ENCODE assay signal across 18 mouse cellular contexts in genomic region chr1:108363788-108364187, GRCm38 (mm10).
"Had no signal": no experiment of that assay in that cellular context is flagged by ENCODE, and none has a peak within 500 bp of the region (broad histone marks: within the 10 kb centered on the region; RNA-seq: fewer than 3 reads in every experiment).

No protein-coding gene starts in this region.

- DNase-seq: kidney, adult 18-20 months; kidney, postnatal 10 days; kidney, postnatal 4 days; liver; liver, embryonic 13.5 days; liver, postnatal 0 days; lung, postnatal 36 days; midbrain, embryonic 14.5 days; right cerebral cortex, adult 18-20 months; right cerebral cortex, postnatal 25 days; thymus, postnatal 4 days had no signal

- H3K4me3 ChIP-seq: intestine, embryonic 15.5 days; layer of hippocampus, adult 2 months; left cerebral cortex, adult 2 months; limb, embryonic 12.5 days; liver, embryonic 13.5 days; lung, embryonic 15.5 days; midbrain, embryonic 10.5 days had no signal

- H3K4me1 ChIP-seq: intestine, embryonic 15.5 days; limb, embryonic 12.5 days; liver, embryonic 13.5 days; lung, embryonic 15.5 days; midbrain, embryonic 10.5 days had no signal

- H3K9me3 ChIP-seq: intestine, embryonic 15.5 days; limb, embryonic 12.5 days; liver, embryonic 13.5 days; lung, embryonic 15.5 days; midbrain, embryonic 10.5 days had no signal

- H3K27me3 ChIP-seq: intestine, embryonic 15.5 days; limb, embryonic 12.5 days; liver, embryonic 13.5 days; lung, embryonic 15.5 days had no signal

- H3K4me2 ChIP-seq: intestine, embryonic 15.5 days; limb, embryonic 12.5 days; liver, embryonic 13.5 days; lung, embryonic 15.5 days had no signal

- H3K9ac ChIP-seq: intestine, embryonic 15.5 days; limb, embryonic 12.5 days; liver, embryonic 13.5 days; liver, postnatal 0 days; lung, embryonic 15.5 days had no signal

- H3K36me3 ChIP-seq: intestine, embryonic 15.5 days; limb, embryonic 12.5 days; liver, embryonic 13.5 days; lung, embryonic 15.5 days; midbrain, embryonic 10.5 days had no signal

- ATAC-seq: intestine, embryonic 15.5 days; liver, postnatal 0 days had no signal

- H3K27ac ChIP-seq: intestine, embryonic 15.5 days; layer of hippocampus, adult 2 months; left cerebral cortex, adult 2 months; limb, embryonic 12.5 days; liver, embryonic 13.5 days; lung, embryonic 15.5 days; midbrain, embryonic 10.5 days; stomach, postnatal 0 days had no signal
